Mouse (Mus musculus): ENCODE measurements around the gene Lingo4. TPM values are rescaled to one million over a fixed set of nuclear protein-coding genes. Genes with fewer than 3 reads are reported as not detected.

The Lingo4 gene
- 1 to 10 TPM; 1.5 to 1.7 TPM for total RNA-seq (2021)

GRCm38 (mm10) chr3:94398217-94398616, at the start of gene Lingo4:
Gene Lingo4 (plus strand): TSS chr3:94398517.
- intact Hi-C loops (cut with DNase I): no loop called here
- no peak for DNase-seq

- DNase-seq: peak; percentile 49
Measured at GRCm38 (mm10) chr3:94360812-94361211, 37.5 kb upstream of the Lingo4 start.

GRCm38 (mm10) chr3:94362138-94362537, 36.2 kb upstream of the Lingo4 start, which contains the start of gene C2cd4d:
Gene C2cd4d (plus strand): TSS chr3:94362438.
- DNase-seq: no peak
- intact Hi-C loops (cut with DNase I): loop anchor here (10.0 kb wide), 1 partner anchor 83 kb away; the partner anchor contains the start of genes Mrpl9 and Oaz3

More at GRCm38 (mm10) chr3:94360812-94361211, 37.5 kb upstream of the Lingo4 start:
- intact Hi-C loops (cut with DNase I): loop anchor here (10.0 kb wide), 1 partner anchor 84 kb away; the partner anchor contains the start of genes Mrpl9 and Oaz3

GRCm38 (mm10) chr3:94363291-94364153, 34.8 kb upstream of the Lingo4 start:
- intact Hi-C loops (cut with DNase I): loop anchor here (10.0 kb wide), 1 partner anchor 81 kb away; the partner anchor contains the start of genes Mrpl9 and Oaz3
- DNase-seq: peak; percentile 68

GRCm38 (mm10) chr3:94364154-94364526, 34.2 kb upstream of the Lingo4 start:
- intact Hi-C loops (cut with DNase I): loop anchor here (10.0 kb wide), 1 partner anchor 81 kb away; the partner anchor contains the start of genes Mrpl9 and Oaz3
- DNase-seq: peak; percentile 47

GRCm38 (mm10) chr3:94366761-94367160, 31.6 kb upstream of the Lingo4 start:
- peak; percentile 77 for DNase-seq
- intact Hi-C loops (cut with DNase I): loop anchor here (10.0 kb wide), 1 partner anchor 78 kb away; the partner anchor contains the start of genes Mrpl9 and Oaz3

- DNase-seq: no peak
- intact Hi-C loops (cut with DNase I): loop anchor here (10.0 kb wide), 1 partner anchor 77 kb away; the partner anchor contains the start of genes Mrpl9 and Oaz3
Measured at GRCm38 (mm10) chr3:94367511-94367910, 30.8 kb upstream of the Lingo4 start.

- intact Hi-C loops (cut with DNase I): loop anchor here (10.0 kb wide), 1 partner anchor 76 kb away; the partner anchor contains the start of genes Mrpl9 and Oaz3
- DNase-seq: no peak
Measured at GRCm38 (mm10) chr3:94368631-94369030, 29.7 kb upstream of the Lingo4 start.

- DNase-seq: no peak
Measured at GRCm38 (mm10) chr3:94369709-94370108, 28.6 kb upstream of the Lingo4 start.

GRCm38 (mm10) chr3:94371637-94372036, 26.7 kb upstream of the Lingo4 start:
- intact Hi-C loops (cut with DNase I): no loop called here
- DNase-seq: peak; percentile 95

More at GRCm38 (mm10) chr3:94369709-94370108, 28.6 kb upstream of the Lingo4 start:
- intact Hi-C loops (cut with DNase I): loop anchor here (10.0 kb wide), 1 partner anchor 75 kb away; the partner anchor contains the start of genes Mrpl9 and Oaz3

GRCm38 (mm10) chr3:94372038-94372437, 26.3 kb upstream of the Lingo4 start:
- intact Hi-C loops (cut with DNase I): no loop called here
- DNase-seq: no peak

GRCm38 (mm10) chr3:94372641-94373040, 25.7 kb upstream of the Lingo4 start, which contains the start of gene Rorc:
Gene Rorc (plus strand): TSS chr3:94372794.
- intact Hi-C loops (cut with DNase I): no loop called here
- DNase-seq: peak; percentile 36

- peak; percentile 45 for DNase-seq
- intact Hi-C loops (cut with DNase I): no loop called here
Measured at GRCm38 (mm10) chr3:94373090-94373489, 25.2 kb upstream of the Lingo4 start.

- peak; percentile 91 for DNase-seq
- intact Hi-C loops (cut with DNase I): no loop called here
Measured at GRCm38 (mm10) chr3:94373597-94374011, 24.7 kb upstream of the Lingo4 start.

- intact Hi-C loops (cut with DNase I): no loop called here
- no peak for DNase-seq
Measured at GRCm38 (mm10) chr3:94374636-94375035, 23.7 kb upstream of the Lingo4 start.

- no peak for DNase-seq
- intact Hi-C loops (cut with DNase I): no loop called here
Measured at GRCm38 (mm10) chr3:94375146-94375545, 23.2 kb upstream of the Lingo4 start.

GRCm38 (mm10) chr3:94375861-94376260, 22.5 kb upstream of the Lingo4 start:
- intact Hi-C loops (cut with DNase I): no loop called here

GRCm38 (mm10) chr3:94377028-94377923, 21.0 kb upstream of the Lingo4 start:
- intact Hi-C loops (cut with DNase I): no loop called here
- no peak for DNase-seq

More at GRCm38 (mm10) chr3:94375861-94376260, 22.5 kb upstream of the Lingo4 start:
- DNase-seq: no peak

- no peak for DNase-seq
- intact Hi-C loops (cut with DNase I): no loop called here
Measured at GRCm38 (mm10) chr3:94379831-94380510, 18.3 kb upstream of the Lingo4 start.

- no peak for DNase-seq
Measured at GRCm38 (mm10) chr3:94382308-94382707, 16.0 kb upstream of the Lingo4 start.

More at GRCm38 (mm10) chr3:94382308-94382707, 16.0 kb upstream of the Lingo4 start:
- intact Hi-C loops (cut with DNase I): no loop called here
